Mouse (Mus musculus): ENCODE results near the gene Gm19402. TPM values are rescaled to one million over a fixed set of nuclear protein-coding genes. Genes with fewer than 3 reads are reported as not detected.

The Gm19402 gene
- polyA plus RNA-seq, 1 experiment from 2014 or later: not detected

DNA sequence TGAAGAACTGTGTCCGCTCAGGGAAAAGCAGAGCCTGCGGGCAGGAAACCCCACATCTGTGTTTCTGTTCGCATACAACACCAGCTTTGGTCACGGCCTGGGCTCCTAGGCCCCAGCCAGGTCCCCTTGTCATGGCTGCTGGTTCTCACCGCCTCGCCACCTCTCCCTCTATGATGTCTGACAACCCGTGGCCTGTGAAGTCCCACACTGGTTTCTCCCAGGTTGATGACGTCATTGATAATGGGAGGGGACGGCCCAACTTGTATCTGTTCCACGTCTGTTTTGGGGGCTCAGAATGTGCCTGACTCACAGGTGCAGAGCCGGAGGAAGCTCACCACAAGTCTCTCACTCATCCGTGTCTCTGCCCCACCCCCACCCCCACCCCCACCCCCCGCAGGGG lies 16.8 kb downstream of the Gm19402 start:
- DNase-seq (ENCODE audit: low spot score) (no peak), ATAC-seq (ENCODE audit: low FRiP score) (no peak)
- Histone ChIP-seq H3K9ac (no peak overlapping the region), H3K36me3 (replicated peaks; ENCODE audit: control insufficient read depth, insufficient read depth) (no peaks in the 10 kb centered on the region), H3K27me3 (ENCODE audit: control insufficient read depth, insufficient read depth, low read length) (peaks cover 30% of the 10 kb centered on the region), H3K4me3 (replicated peaks; ENCODE audit: low read length) (no peak overlapping the region), H3K4me1 (replicated peaks; ENCODE audit: control insufficient read depth, insufficient read depth, low read length) (peaks cover 8% of the 10 kb centered on the region; the same call in 1 of the 2 replicates), H3K4me2 (replicated peaks) (no peak overlapping the region), H3K9me3 (ENCODE audit: control insufficient read depth, low read length) (no peaks in the 10 kb centered on the region), H3K27ac (no peak overlapping the region)
- 64% methylated on average over 13 of the region's 13 CpGs for WGBS

DNA sequence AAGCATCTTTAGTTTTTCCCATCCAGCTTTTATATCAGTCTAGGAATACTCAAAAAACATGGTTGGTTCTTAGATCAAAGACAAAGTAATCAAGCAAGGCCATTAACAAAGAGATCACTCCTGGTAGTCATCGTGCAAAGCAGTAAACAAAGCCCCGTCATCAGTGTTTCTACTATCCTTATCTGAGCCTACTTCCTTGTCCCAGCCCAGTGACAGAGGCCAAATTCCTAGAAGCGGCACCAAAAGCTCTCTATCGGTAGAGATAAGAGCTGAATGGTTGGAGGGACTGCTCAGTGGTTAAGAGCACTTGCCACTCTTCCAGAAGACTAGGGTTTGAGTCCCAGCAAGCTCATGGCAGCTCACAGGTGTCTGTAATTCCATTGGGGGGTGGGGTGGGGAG lies 19.0 kb downstream of the Gm19402 start:
- Histone ChIP-seq H3K27me3 (ENCODE audit: control insufficient read depth, insufficient read depth, low read length) (peaks cover 9% of the 10 kb centered on the region; the same call in 1 of the 2 replicates), H3K36me3 (replicated peaks; ENCODE audit: control insufficient read depth, insufficient read depth) (no peaks in the 10 kb centered on the region), H3K4me2 (replicated peaks) (no peak overlapping the region), H3K4me3 (replicated peaks; ENCODE audit: low read length) (no peak overlapping the region), H3K9me3 (ENCODE audit: control insufficient read depth, low read length) (no peaks in the 10 kb centered on the region), H3K27ac (no peak overlapping the region), H3K9ac (no peak overlapping the region), H3K4me1 (replicated peaks; ENCODE audit: control insufficient read depth, insufficient read depth, low read length) (no peaks in the 10 kb centered on the region)
- WGBS: 88% methylated on average over 4 of the region's 4 CpGs
- ATAC-seq (ENCODE audit: low FRiP score) (no peak), DNase-seq (ENCODE audit: low spot score) (no peak)

- Histone ChIP-seq H3K27ac (no peak overlapping the region), H3K9me3 (ENCODE audit: control insufficient read depth, low read length) (no peaks in the 10 kb centered on the region), H3K27me3 (ENCODE audit: control insufficient read depth, insufficient read depth, low read length) (peaks cover 2% of the 10 kb centered on the region; the same call in 1 of the 2 replicates), H3K4me2 (replicated peaks) (no peak overlapping the region), H3K9ac (no peak overlapping the region), H3K36me3 (replicated peaks; ENCODE audit: control insufficient read depth, insufficient read depth) (no peaks in the 10 kb centered on the region), H3K4me3 (replicated peaks; ENCODE audit: low read length) (no peak overlapping the region), H3K4me1 (replicated peaks; ENCODE audit: control insufficient read depth, insufficient read depth, low read length) (no peaks in the 10 kb centered on the region)
- DNase-seq (ENCODE audit: low spot score) (no peak), ATAC-seq (ENCODE audit: low FRiP score) (no peak)
- WGBS: 85% methylated on average over 4 of the region's 4 CpGs
Measured at GRCm38 (mm10) chr10:77670710-77671109, 19.8 kb downstream of the Gm19402 start.

- no peak overlapping the region for H3K4me3 ChIP-seq (replicated peaks; ENCODE audit: low read length)
- no peaks in the 10 kb centered on the region for H3K36me3 ChIP-seq (replicated peaks; ENCODE audit: control insufficient read depth, insufficient read depth)
- WGBS: 87% methylated on average over 4 of the region's 4 CpGs
- H3K27me3 ChIP-seq (ENCODE audit: control insufficient read depth, insufficient read depth, low read length): no peaks in the 10 kb centered on the region
- H3K4me1 ChIP-seq (replicated peaks; ENCODE audit: control insufficient read depth, insufficient read depth, low read length): no peaks in the 10 kb centered on the region
- no peak overlapping the region for H3K27ac ChIP-seq
- no peak overlapping the region for H3K4me2 ChIP-seq (replicated peaks)
- H3K9me3 ChIP-seq (ENCODE audit: control insufficient read depth, low read length): no peaks in the 10 kb centered on the region
- no peak overlapping the region for H3K9ac ChIP-seq
- DNase-seq (ENCODE audit: low spot score): no peak
- ATAC-seq (ENCODE audit: low FRiP score): no peak
Measured at GRCm38 (mm10) chr10:77667402-77667801, 23.2 kb downstream of the Gm19402 start.

GRCm38 (mm10) chr10:77666342-77666741 lies 24.2 kb downstream of the Gm19402 start:
- Histone ChIP-seq H3K9ac (no peak overlapping the region), H3K9me3 (ENCODE audit: control insufficient read depth, low read length) (no peaks in the 10 kb centered on the region), H3K4me1 (replicated peaks; ENCODE audit: control insufficient read depth, insufficient read depth, low read length) (no peaks in the 10 kb centered on the region), H3K27ac (no peak overlapping the region), H3K4me3 (replicated peaks; ENCODE audit: low read length) (no peak overlapping the region), H3K36me3 (replicated peaks; ENCODE audit: control insufficient read depth, insufficient read depth) (no peaks in the 10 kb centered on the region), H3K4me2 (replicated peaks) (no peak overlapping the region), H3K27me3 (ENCODE audit: control insufficient read depth, insufficient read depth, low read length) (no peaks in the 10 kb centered on the region)
- WGBS: 76% methylated on average over 8 of the region's 8 CpGs
- DNase-seq (ENCODE audit: low spot score) (no peak), ATAC-seq (ENCODE audit: low FRiP score) (no peak)

DNA sequence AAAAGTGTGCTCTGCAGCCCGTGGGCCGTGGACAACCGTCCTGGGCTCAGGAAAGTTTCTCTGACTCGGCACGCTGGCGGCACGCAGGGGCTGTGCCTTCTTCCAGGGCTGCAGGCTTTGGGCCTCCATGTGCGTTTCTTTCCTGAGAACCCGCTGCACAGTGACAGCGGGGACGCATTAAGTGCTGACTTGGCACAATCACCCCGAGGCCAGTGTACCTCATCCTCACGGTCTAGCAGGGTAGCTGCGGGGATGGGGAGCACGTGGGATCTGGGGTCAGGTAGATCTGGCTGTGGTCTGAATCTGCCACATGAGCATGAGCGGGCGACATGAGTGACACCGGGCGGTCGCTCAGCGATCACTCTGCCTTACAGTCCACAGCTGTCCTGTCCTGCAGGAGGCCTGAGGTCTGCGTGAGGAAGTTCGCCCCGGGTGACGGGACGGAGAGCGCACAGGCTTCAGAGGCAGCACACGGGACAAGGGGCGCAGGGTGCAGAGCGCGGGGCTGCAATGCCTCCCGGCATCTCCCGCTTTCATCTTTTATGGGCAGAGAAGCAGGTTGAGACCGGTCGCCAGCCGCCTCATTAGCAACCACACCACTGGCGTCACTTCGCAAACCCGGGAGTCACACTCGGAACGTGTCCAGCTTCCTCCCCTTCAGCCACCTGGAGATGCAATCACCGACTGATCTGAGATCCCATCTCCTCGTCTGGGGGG lies 26.4 kb downstream of the Gm19402 start:
- Histone ChIP-seq H3K4me3 (replicated peaks; ENCODE audit: low read length) (no peak overlapping the region), H3K27ac (no peak overlapping the region), H3K9ac (no peak overlapping the region), H3K27me3 (ENCODE audit: control insufficient read depth, insufficient read depth, low read length) (no peaks in the 10 kb centered on the region), H3K4me1 (replicated peaks; ENCODE audit: control insufficient read depth, insufficient read depth, low read length) (no peaks in the 10 kb centered on the region), H3K36me3 (replicated peaks; ENCODE audit: control insufficient read depth, insufficient read depth) (no peaks in the 10 kb centered on the region), H3K9me3 (ENCODE audit: control insufficient read depth, low read length) (0 out of 2 replicates have a peak, but pooled peaks cover 3% of the 10 kb centered on the region), H3K4me2 (replicated peaks) (no peak overlapping the region)
- 59% methylated on average over 43 of the region's 43 CpGs for WGBS
- DNase-seq (ENCODE audit: low spot score): no peak
- ATAC-seq (ENCODE audit: low FRiP score): no peak

DNA sequence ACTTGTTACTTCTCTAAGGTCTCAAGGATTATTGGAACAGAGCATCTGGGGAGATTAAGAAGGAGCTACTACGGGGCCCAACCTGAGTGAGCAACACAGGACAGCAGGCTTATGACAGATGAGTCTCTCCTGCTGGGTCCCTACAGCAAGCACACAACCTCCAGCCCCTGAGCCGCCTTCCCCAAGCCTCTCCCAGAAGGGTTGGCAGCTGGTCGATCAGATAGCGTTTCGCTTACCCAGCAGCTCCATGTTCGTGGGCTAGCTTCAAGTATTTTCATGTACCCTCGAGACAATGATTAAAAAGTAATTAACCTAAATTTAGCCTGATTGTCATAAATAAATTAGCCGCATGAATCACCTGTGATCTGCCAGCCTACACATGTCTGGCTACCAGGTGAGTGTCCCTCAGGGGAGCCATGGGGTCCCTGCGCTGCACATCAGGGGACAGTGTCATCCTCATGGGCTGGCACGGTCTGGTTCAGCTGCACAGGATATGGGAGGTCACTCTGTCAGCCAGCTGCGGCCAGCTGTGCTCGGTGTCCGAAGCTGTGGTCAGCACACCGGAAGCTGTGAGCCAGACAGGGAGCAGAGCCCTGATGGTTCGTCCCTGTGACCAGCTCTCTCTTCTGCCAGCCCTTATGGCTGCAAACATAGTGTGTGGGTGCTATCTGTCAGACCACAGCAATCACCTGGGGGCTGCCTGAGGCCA lies 32.1 kb downstream of the Gm19402 start:
- no peak overlapping the region for H3K4me2 ChIP-seq (replicated peaks)
- DNase-seq (ENCODE audit: low spot score) (no peak), ATAC-seq (ENCODE audit: low FRiP score) (0 out of 2 replicates have a peak, but pooled peaks have one; percentile 14)
- 0 out of 2 replicates have a peak, but pooled peaks cover 3% of the 10 kb centered on the region for H3K9me3 ChIP-seq (ENCODE audit: control insufficient read depth, low read length)
- H3K4me3 ChIP-seq (replicated peaks; ENCODE audit: low read length): no peak overlapping the region
- no peaks in the 10 kb centered on the region for H3K4me1 ChIP-seq (replicated peaks; ENCODE audit: control insufficient read depth, insufficient read depth, low read length)
- no peaks in the 10 kb centered on the region for H3K36me3 ChIP-seq (replicated peaks; ENCODE audit: control insufficient read depth, insufficient read depth)
- 68% methylated on average over 15 of the region's 15 CpGs for WGBS
- no peak overlapping the region for H3K27ac ChIP-seq
- H3K27me3 ChIP-seq (ENCODE audit: control insufficient read depth, insufficient read depth, low read length): no peaks in the 10 kb centered on the region
- H3K9ac ChIP-seq: no peak overlapping the region

GRCm38 (mm10) chr10:77652046-77652445 lies 38.5 kb downstream of the Gm19402 start:
- Histone ChIP-seq H3K9ac (no peak overlapping the region), H3K4me3 (replicated peaks; ENCODE audit: low read length) (no peak overlapping the region), H3K27me3 (ENCODE audit: control insufficient read depth, insufficient read depth, low read length) (no peaks in the 10 kb centered on the region), H3K4me1 (replicated peaks; ENCODE audit: control insufficient read depth, insufficient read depth, low read length) (no peaks in the 10 kb centered on the region), H3K27ac (no peak overlapping the region), H3K9me3 (ENCODE audit: control insufficient read depth, low read length) (no peaks in the 10 kb centered on the region), H3K36me3 (replicated peaks; ENCODE audit: control insufficient read depth, insufficient read depth) (no peaks in the 10 kb centered on the region), H3K4me2 (replicated peaks) (no peak overlapping the region)
- 90% methylated on average over 9 of the region's 9 CpGs for WGBS
- DNase-seq (ENCODE audit: low spot score) (no peak), ATAC-seq (ENCODE audit: low FRiP score) (no peak)

- DNase-seq (ENCODE audit: low spot score) (no peak), ATAC-seq (ENCODE audit: low FRiP score) (no peak)
- WGBS: 82% methylated on average over 8 of the region's 8 CpGs
- Histone ChIP-seq H3K9ac (no peak overlapping the region), H3K36me3 (replicated peaks; ENCODE audit: control insufficient read depth, insufficient read depth) (peaks cover 38% of the 10 kb centered on the region), H3K27me3 (ENCODE audit: control insufficient read depth, insufficient read depth, low read length) (no peaks in the 10 kb centered on the region), H3K27ac (no peak overlapping the region), H3K4me2 (replicated peaks) (no peak overlapping the region), H3K4me3 (replicated peaks; ENCODE audit: low read length) (no peak overlapping the region), H3K9me3 (ENCODE audit: control insufficient read depth, low read length) (no peaks in the 10 kb centered on the region), H3K4me1 (replicated peaks; ENCODE audit: control insufficient read depth, insufficient read depth, low read length) (no peaks in the 10 kb centered on the region)
Measured at GRCm38 (mm10) chr10:77647901-77648300, 42.7 kb downstream of the Gm19402 start.
